Mouse (Mus musculus) monocyte, adult 5-6 weeks (primary cell): ENCODE data around the gene Tubgcp2. TPM values are rescaled to one million over a fixed set of nuclear protein-coding genes. Genes with fewer than 3 reads are reported as not detected.
A peak's percentile ranks its signal among the peaks of the same experiment; 100 is the strongest.

ENCODE experiments used
- ATAC-seq: fragments of 153-309, 156-312 bp; replicated peaks from 2 replicates; pipeline ENCODE4 v1.8.0; 2017; ENCODE audit warnings: mild to moderate bottlenecking; ENCODE audit not compliant: low TSS enrichment, insufficient number of reproducible peaks, severe bottlenecking, poor library complexity, low FRiP score
- total RNA-seq: library from RNA; stranded (forward); fragments of 200-1000, 200-491, 200-594 nt; gene quantifications from 3 replicates; pipeline ENCODE4 v1.2.3, GENCODE M21; 2017

Tubgcp2 gene
- total RNA-seq, 1 experiment from 2014 or later: 26.9 TPM

GRCm38 (mm10) chr7:139992406-139992805, 44.1 kb downstream of the Tubgcp2 start, which contains the start of gene Adam8:
Gene Adam8, minus strand, starts transcription at chr7:139992562.
- ATAC-seq: peak; percentile 64

GRCm38 (mm10) chr7:139990864-139991394, 45.5 kb downstream of the Tubgcp2 start:
- ATAC-seq: no peak

GRCm38 (mm10) chr7:139988272-139988671, 48.2 kb downstream of the Tubgcp2 start:
- no peak for ATAC-seq

GRCm38 (mm10) chr7:139984505-139984904, 52.0 kb downstream of the Tubgcp2 start:
- ATAC-seq: peak; percentile 86

GRCm38 (mm10) chr7:139982058-139982457, 54.4 kb downstream of the Tubgcp2 start:
- no peak for ATAC-seq

- ATAC-seq: no peak
Measured at GRCm38 (mm10) chr7:139980778-139981177, 55.7 kb downstream of the Tubgcp2 start.

- ATAC-seq: 0 out of 2 replicates have a peak, but pooled peaks have one; percentile 8
Measured at GRCm38 (mm10) chr7:139979011-139979719, 57.3 kb downstream of the Tubgcp2 start.

- peak; percentile 66 for ATAC-seq
Measured at GRCm38 (mm10) chr7:139978278-139978892, 58.1 kb downstream of the Tubgcp2 start, which contains the start of gene 6430531B16Rik. Gene 6430531B16Rik, minus strand, starts transcription at chr7:139978755.

GRCm38 (mm10) chr7:139975471-139975870, 61.0 kb downstream of the Tubgcp2 start:
- no peak for ATAC-seq

- ATAC-seq: peak; percentile 48
Measured at GRCm38 (mm10) chr7:139974307-139974706, 62.2 kb downstream of the Tubgcp2 start.

GRCm38 (mm10) chr7:139972923-139973331, 63.5 kb downstream of the Tubgcp2 start:
- ATAC-seq: peak; percentile 15

GRCm38 (mm10) chr7:139971436-139971835, 65.0 kb downstream of the Tubgcp2 start:
- ATAC-seq: peak; percentile 32

GRCm38 (mm10) chr7:139970979-139971378, 65.5 kb downstream of the Tubgcp2 start:
- no peak for ATAC-seq

- no peak for ATAC-seq
Measured at GRCm38 (mm10) chr7:139970216-139970919, 66.1 kb downstream of the Tubgcp2 start.

GRCm38 (mm10) chr7:139969348-139970130, 66.9 kb downstream of the Tubgcp2 start:
- no peak for ATAC-seq

- ATAC-seq: no peak
Measured at GRCm38 (mm10) chr7:139968428-139968827, 68.0 kb downstream of the Tubgcp2 start.

- no peak for ATAC-seq
Measured at GRCm38 (mm10) chr7:139967175-139967574, 69.3 kb downstream of the Tubgcp2 start.

- ATAC-seq: no peak
Measured at GRCm38 (mm10) chr7:139963814-139964213, 72.7 kb downstream of the Tubgcp2 start.
